Mouse (Mus musculus) spleen, postnatal 4 days (tissue): ENCODE data around the gene Etl4.

Source experiments
- DNase-seq, 2 experiments: peaks; one replicate each; pipeline ENCODE4 v3.0.0; 2022; ENCODE audit warnings: low spot score in 2 of 2

The Etl4 gene

GRCm38 (mm10) chr2:20710589-20710988 is 801.0 kb downstream of the Etl4 start:
- DNase-seq, result no peak

- no peak for DNase-seq
Measured at GRCm38 (mm10) chr2:20711024-20711423, 801.4 kb downstream of the Etl4 start.

- no peak for DNase-seq
Measured at GRCm38 (mm10) chr2:20719105-20719504, 809.5 kb downstream of the Etl4 start.

- no peak for DNase-seq
Measured at GRCm38 (mm10) chr2:20721098-20721497, 811.5 kb downstream of the Etl4 start.

- no peak for DNase-seq
Measured at GRCm38 (mm10) chr2:20722165-20722991, 812.8 kb downstream of the Etl4 start.

GRCm38 (mm10) chr2:20723990-20724745 is 814.6 kb downstream of the Etl4 start:
- no peak for DNase-seq

- no peak for DNase-seq
Measured at GRCm38 (mm10) chr2:20726974-20727373, 817.4 kb downstream of the Etl4 start.

- DNase-seq, result no peak
Measured at GRCm38 (mm10) chr2:20727752-20728438, 818.3 kb downstream of the Etl4 start.

- DNase-seq, result no peak
Measured at GRCm38 (mm10) chr2:20735444-20735843, 825.9 kb downstream of the Etl4 start.

- DNase-seq, result no peak
Measured at GRCm38 (mm10) chr2:20736324-20737015, 826.9 kb downstream of the Etl4 start.

- no peak for DNase-seq
Measured at GRCm38 (mm10) chr2:20737112-20737808, 827.7 kb downstream of the Etl4 start.

GRCm38 (mm10) chr2:20737837-20738236 is 828.3 kb downstream of the Etl4 start:
- no peak for DNase-seq

- no peak for DNase-seq
Measured at GRCm38 (mm10) chr2:20747723-20748122, 838.1 kb downstream of the Etl4 start.

- DNase-seq, result no peak
Measured at GRCm38 (mm10) chr2:20748481-20748880, 838.9 kb downstream of the Etl4 start.

GRCm38 (mm10) chr2:20749687-20750086 is 840.1 kb downstream of the Etl4 start:
- DNase-seq, result no peak

GRCm38 (mm10) chr2:20753282-20754110 is 843.9 kb downstream of the Etl4 start:
- no peak for DNase-seq

GRCm38 (mm10) chr2:20756964-20757363 is 847.4 kb downstream of the Etl4 start:
- no peak for DNase-seq

GRCm38 (mm10) chr2:20759045-20759662 is 849.6 kb downstream of the Etl4 start:
- no peak for DNase-seq

GRCm38 (mm10) chr2:20761320-20761719 is 851.7 kb downstream of the Etl4 start:
- DNase-seq, result no peak

- DNase-seq, result no peak
Measured at GRCm38 (mm10) chr2:20761751-20762150, 852.2 kb downstream of the Etl4 start.
